Mouse (Mus musculus): ENCODE results near the gene Sub1. TPM values are rescaled to one million over a fixed set of nuclear protein-coding genes. Genes with fewer than 3 reads are reported as not detected.

The Sub1 gene
- polyA plus RNA-seq, 1 experiment from 2014 or later: 502 TPM

DNA sequence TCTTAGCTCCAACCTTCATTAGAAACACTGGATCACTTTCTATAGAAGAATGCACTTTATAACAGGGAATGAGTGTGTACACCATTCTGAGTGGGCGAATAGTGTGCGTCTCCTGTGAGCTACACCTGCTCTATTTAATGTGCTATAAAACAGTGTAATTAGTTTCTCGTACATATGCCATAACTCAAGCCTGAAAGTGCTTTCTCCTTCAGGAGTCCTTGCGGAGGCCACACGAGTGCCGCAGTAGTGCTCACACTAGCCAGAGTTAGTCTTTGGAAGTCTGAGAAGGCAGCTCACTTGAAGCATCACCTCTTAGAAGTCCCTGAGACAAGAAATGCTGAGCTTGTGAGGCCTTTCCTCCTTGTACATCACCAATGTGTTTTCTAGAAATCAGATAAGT is 9.4 kb upstream of the Sub1 start:
- H3K9ac ChIP-seq (ENCODE audit: low read depth, low read length): no peak overlapping the region
- 87% methylated on average over 6 of the region's 6 CpGs for WGBS

DNA sequence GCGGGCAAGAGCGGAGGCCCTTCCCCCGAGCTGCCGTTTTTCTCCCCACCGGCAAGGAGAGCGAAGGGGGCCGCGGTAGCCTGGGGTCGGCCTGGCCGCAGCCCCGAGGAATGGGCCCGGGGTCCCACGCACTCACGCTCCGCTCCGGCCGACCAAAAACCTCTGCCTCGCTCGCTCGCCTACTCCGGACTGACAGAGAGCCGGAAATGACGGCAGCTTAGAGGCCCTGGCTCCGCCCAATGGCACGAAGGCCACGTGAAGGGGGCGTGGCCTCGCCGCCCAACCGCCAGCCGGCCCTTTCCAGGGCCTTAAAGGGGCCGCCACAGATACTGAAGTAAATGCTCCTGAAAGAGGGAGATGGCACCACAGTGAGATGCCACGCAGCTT is 975 bp downstream of the Sub1 start:
- Histone ChIP-seq H3K9ac (ENCODE audit: low read depth, low read length) (peak overlapping the region; percentile 97), H3K4me1 (ENCODE audit: control insufficient read depth, insufficient read depth, low read depth, low read length) (peaks cover 23% of the 10 kb centered on the region), H3K36me3 (ENCODE audit: control insufficient read depth, insufficient read depth, low read length) (peaks cover 3% of the 10 kb centered on the region), H3K27ac (ENCODE audit: low read depth, low read length) (peak overlapping the region; percentile 85), H3K27me3 (replicated peaks; ENCODE audit: control insufficient read depth, insufficient read depth, low read length) (no peaks in the 10 kb centered on the region), H3K9me3 (ENCODE audit: control insufficient read depth, low read length) (no peaks in the 10 kb centered on the region), H3K4me3 (ENCODE audit: low read length) (peak overlapping the region; percentile 99), H3K4me2 (ENCODE audit: low read length) (peak overlapping the region; percentile 75)
- ATAC-seq: peak; percentile 100
- under 1% methylated on average over 28 of the region's 33 CpGs for WGBS

More for the DNA sequence above, 9.4 kb upstream of the Sub1 start:
- no peak for ATAC-seq
- Histone ChIP-seq H3K4me1 (ENCODE audit: control insufficient read depth, insufficient read depth, low read depth, low read length) (no peaks in the 10 kb centered on the region), H3K9me3 (ENCODE audit: control insufficient read depth, low read length) (no peaks in the 10 kb centered on the region), H3K27me3 (replicated peaks; ENCODE audit: control insufficient read depth, insufficient read depth, low read length) (no peaks in the 10 kb centered on the region), H3K36me3 (ENCODE audit: control insufficient read depth, insufficient read depth, low read length) (no peaks in the 10 kb centered on the region), H3K27ac (ENCODE audit: low read depth, low read length) (no peak overlapping the region), H3K4me2 (ENCODE audit: low read length) (no peak overlapping the region), H3K4me3 (ENCODE audit: low read length) (no peak overlapping the region)

DNA sequence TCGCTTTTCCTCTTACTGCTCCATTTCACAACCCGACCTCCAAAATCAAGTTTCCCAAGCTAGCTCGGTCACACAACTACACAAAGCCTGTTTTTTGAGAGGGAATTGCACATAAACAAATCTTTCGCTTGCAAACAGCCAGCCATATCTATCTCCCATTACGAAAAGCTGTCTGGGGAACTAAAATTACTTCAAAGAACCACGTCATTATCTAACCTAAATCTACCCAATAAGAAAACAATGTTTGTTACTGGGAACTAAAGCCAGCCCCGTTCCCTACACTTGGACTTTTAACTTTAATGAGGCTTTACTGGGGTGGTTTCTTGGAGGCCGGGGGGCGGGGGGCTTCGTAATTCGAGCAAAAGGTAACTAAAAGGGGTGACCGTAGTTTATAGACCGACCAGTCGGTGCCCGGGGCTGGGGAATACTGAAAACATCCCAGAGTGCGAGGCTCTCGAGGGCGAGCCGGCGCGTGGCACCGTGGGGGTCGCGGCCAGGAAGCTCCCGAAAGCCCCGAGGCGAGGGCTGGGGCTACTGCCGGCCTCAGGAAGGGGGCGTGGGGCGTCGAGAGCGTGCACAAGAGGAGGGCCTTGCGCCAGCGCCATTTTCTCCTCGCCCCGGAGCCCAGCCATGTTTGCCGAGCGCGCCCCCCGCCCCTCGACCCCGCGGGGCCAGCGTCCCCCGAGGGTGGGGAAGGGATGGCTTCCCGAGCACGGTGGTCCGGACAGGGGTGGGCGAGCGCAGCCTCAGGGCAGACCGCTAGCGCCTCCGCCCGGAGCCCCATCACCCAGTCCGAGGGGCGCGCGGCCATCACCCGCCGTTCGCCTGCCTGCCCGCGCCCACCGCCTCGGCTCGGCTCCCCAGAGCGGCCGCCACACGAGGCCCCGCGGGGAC is 1.6 kb downstream of the Sub1 start:
- Histone ChIP-seq H3K4me3 (ENCODE audit: low read length) (peak overlapping the region; percentile 99), H3K9me3 (ENCODE audit: control insufficient read depth, low read length) (no peaks in the 10 kb centered on the region), H3K4me1 (ENCODE audit: control insufficient read depth, insufficient read depth, low read depth, low read length) (peaks cover 23% of the 10 kb centered on the region), H3K4me2 (ENCODE audit: low read length) (peak overlapping the region; percentile 75), H3K27ac (ENCODE audit: low read depth, low read length) (peak overlapping the region; percentile 85), H3K27me3 (replicated peaks; ENCODE audit: control insufficient read depth, insufficient read depth, low read length) (no peaks in the 10 kb centered on the region), H3K9ac (ENCODE audit: low read depth, low read length) (peak overlapping the region; percentile 97), H3K36me3 (ENCODE audit: control insufficient read depth, insufficient read depth, low read length) (peaks cover 8% of the 10 kb centered on the region)
- ATAC-seq: peak; percentile 79
- WGBS: under 1% methylated on average over 52 of the region's 71 CpGs

DNA sequence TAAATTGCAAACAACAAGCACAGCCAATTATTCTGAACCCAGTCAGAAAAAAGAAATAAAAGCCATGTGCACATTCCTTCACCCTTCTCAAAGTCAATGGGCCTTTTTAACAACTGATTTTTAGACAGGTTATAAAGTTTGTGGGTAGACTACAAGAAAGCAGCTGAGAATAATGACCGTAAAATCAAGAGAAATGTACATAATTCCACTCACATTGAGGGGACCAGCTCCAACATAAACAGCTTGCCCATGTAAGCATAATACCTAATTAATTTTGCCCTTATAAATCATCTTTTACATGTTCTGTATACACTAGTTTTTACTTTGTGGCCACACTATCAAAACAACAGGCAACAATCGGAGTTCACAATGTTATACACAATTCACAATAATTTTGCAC is 2.8 kb downstream of the Sub1 start:
- Histone ChIP-seq H3K9ac (ENCODE audit: low read depth, low read length) (no peak overlapping the region), H3K27me3 (replicated peaks; ENCODE audit: control insufficient read depth, insufficient read depth, low read length) (no peaks in the 10 kb centered on the region), H3K9me3 (ENCODE audit: control insufficient read depth, low read length) (no peaks in the 10 kb centered on the region), H3K4me1 (ENCODE audit: control insufficient read depth, insufficient read depth, low read depth, low read length) (peaks cover 23% of the 10 kb centered on the region), H3K4me2 (ENCODE audit: low read length) (peak overlapping the region; percentile 75), H3K4me3 (ENCODE audit: low read length) (no peak overlapping the region; the same call in 1 of the 2 replicates), H3K36me3 (ENCODE audit: control insufficient read depth, insufficient read depth, low read length) (peaks cover 13% of the 10 kb centered on the region), H3K27ac (ENCODE audit: low read depth, low read length) (no peak overlapping the region)
- no peak for ATAC-seq
- WGBS: 79% methylated on average over 2 of the region's 2 CpGs

DNA sequence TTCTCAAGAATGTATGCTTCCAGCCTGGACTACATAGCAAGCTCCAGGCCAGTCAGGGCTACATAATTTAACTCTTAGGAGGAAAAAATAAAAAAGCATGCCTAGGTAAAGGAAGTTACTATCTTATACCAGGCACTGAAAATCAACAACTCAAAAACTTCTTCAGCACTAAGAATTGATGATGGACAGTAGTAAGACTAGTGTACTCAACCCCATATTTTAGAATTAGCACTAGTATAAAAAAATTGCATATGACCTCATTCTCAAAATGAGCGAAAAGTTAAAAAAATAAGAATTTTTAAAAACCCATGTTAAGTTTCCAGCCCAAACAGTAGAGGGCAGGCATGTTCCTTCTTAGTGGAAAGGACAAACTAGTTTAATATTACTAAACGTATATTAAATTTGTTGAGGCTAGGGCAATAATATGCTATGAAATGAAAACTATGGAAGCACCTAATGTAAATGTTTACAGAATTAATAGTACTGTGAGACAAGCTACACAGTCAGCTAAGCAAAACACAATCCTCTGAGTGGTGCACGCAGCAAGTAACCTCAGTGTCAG is 5.2 kb downstream of the Sub1 start:
- 75% methylated on average over 3 of the region's 3 CpGs for WGBS
- no peak for ATAC-seq
- Histone ChIP-seq H3K27me3 (replicated peaks; ENCODE audit: control insufficient read depth, insufficient read depth, low read length) (no peaks in the 10 kb centered on the region), H3K27ac (ENCODE audit: low read depth, low read length) (no peak overlapping the region), H3K4me1 (ENCODE audit: control insufficient read depth, insufficient read depth, low read depth, low read length) (peaks cover 23% of the 10 kb centered on the region), H3K4me3 (ENCODE audit: low read length) (no peak overlapping the region), H3K4me2 (ENCODE audit: low read length) (no peak overlapping the region), H3K36me3 (ENCODE audit: control insufficient read depth, insufficient read depth, low read length) (peaks cover 20% of the 10 kb centered on the region), H3K9ac (ENCODE audit: low read depth, low read length) (no peak overlapping the region), H3K9me3 (ENCODE audit: control insufficient read depth, low read length) (no peaks in the 10 kb centered on the region)

DNA sequence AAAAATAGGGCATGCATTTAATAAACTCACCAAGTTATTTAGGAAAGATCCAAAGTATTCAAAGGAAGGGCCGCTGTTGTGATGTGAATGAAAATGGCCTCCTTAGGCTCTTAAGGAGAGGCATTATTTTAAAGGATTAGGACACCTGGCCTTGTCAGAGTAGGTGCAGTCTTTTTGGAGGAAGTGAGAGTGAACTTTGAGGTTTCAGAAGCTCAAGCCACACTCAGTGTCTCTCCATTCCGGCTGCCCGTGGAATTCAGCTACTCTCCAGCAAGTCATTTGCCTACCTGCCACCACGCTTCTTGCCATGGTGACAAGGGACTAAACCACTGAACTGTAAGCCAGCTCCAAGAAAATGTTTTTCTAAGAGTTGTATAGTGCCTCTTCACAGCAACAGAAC is 8.2 kb downstream of the Sub1 start:
- Histone ChIP-seq H3K27ac (ENCODE audit: low read depth, low read length) (no peak overlapping the region), H3K9ac (ENCODE audit: low read depth, low read length) (no peak overlapping the region), H3K27me3 (replicated peaks; ENCODE audit: control insufficient read depth, insufficient read depth, low read length) (no peaks in the 10 kb centered on the region), H3K4me2 (ENCODE audit: low read length) (no peak overlapping the region), H3K9me3 (ENCODE audit: control insufficient read depth, low read length) (no peaks in the 10 kb centered on the region), H3K4me1 (ENCODE audit: control insufficient read depth, insufficient read depth, low read depth, low read length) (peaks cover 6% of the 10 kb centered on the region), H3K4me3 (ENCODE audit: low read length) (no peak overlapping the region), H3K36me3 (ENCODE audit: control insufficient read depth, insufficient read depth, low read length) (peaks cover 35% of the 10 kb centered on the region)
- WGBS: 91% methylated on average over 4 of the region's 4 CpGs
- ATAC-seq: no peak

DNA sequence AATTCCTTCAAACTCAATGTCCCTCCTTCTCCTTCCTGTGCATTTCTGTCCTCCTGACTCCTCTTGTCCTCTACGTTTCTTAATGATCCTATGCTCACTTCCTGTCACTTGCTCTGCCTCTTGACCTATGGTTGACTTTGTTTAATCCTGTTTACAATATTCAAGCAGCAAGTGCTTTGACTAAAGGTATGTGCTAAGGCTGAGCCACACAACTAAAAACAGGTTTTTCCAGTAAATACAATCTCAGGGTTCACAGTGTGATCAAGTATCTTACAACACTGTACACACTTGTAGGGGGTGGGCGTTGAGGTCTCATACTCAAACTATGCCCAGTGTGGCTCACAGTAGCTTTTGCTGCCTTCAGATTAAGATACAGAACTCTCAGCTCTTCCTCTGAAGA is 8.9 kb downstream of the Sub1 start:
- no peaks in the 10 kb centered on the region for H3K9me3 ChIP-seq (ENCODE audit: control insufficient read depth, low read length)
- H3K27ac ChIP-seq (ENCODE audit: low read depth, low read length): no peak overlapping the region
- H3K4me2 ChIP-seq (ENCODE audit: low read length): no peak overlapping the region
- WGBS: 84% methylated on average over 2 of the region's 2 CpGs
- peaks cover 36% of the 10 kb centered on the region for H3K36me3 ChIP-seq (ENCODE audit: control insufficient read depth, insufficient read depth, low read length)
- no peak overlapping the region for H3K9ac ChIP-seq (ENCODE audit: low read depth, low read length)
- no peak overlapping the region for H3K4me3 ChIP-seq (ENCODE audit: low read length)
- no peak for ATAC-seq
- no peaks in the 10 kb centered on the region for H3K4me1 ChIP-seq (ENCODE audit: control insufficient read depth, insufficient read depth, low read depth, low read length)
- no peaks in the 10 kb centered on the region for H3K27me3 ChIP-seq (replicated peaks; ENCODE audit: control insufficient read depth, insufficient read depth, low read length)

DNA sequence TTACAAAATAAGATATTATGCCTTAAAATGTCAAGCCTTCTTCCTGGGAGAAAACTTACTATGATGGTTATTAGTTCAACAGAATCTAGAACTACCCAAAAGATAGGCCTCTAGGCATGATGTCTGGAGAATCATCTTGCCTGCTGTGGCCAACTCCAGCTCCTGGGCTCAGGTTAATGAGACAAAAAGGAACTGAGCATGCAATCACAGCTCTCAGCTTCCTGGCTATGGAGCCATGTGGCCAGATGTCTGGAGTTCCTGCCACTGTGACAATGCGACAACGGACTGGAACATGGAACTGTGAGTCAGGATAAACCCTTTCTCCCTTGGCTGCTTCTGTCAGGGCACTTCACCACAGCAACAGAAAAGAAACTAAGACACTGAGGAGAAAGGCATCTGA is 14.8 kb downstream of the Sub1 start:
- H3K36me3 ChIP-seq (ENCODE audit: control insufficient read depth, insufficient read depth, low read length): peaks cover 27% of the 10 kb centered on the region
- no peak overlapping the region for H3K9ac ChIP-seq (ENCODE audit: low read depth, low read length)
- H3K27me3 ChIP-seq (replicated peaks; ENCODE audit: control insufficient read depth, insufficient read depth, low read length): no peaks in the 10 kb centered on the region
- H3K4me2 ChIP-seq (ENCODE audit: low read length): no peak overlapping the region
- no peak overlapping the region for H3K4me3 ChIP-seq (ENCODE audit: low read length)
- 77% methylated on average over 2 of the region's 2 CpGs for WGBS
- no peak for ATAC-seq
- H3K27ac ChIP-seq (ENCODE audit: low read depth, low read length): no peak overlapping the region
- no peaks in the 10 kb centered on the region for H3K9me3 ChIP-seq (ENCODE audit: control insufficient read depth, low read length)
- no peaks in the 10 kb centered on the region for H3K4me1 ChIP-seq (ENCODE audit: control insufficient read depth, insufficient read depth, low read depth, low read length)

DNA sequence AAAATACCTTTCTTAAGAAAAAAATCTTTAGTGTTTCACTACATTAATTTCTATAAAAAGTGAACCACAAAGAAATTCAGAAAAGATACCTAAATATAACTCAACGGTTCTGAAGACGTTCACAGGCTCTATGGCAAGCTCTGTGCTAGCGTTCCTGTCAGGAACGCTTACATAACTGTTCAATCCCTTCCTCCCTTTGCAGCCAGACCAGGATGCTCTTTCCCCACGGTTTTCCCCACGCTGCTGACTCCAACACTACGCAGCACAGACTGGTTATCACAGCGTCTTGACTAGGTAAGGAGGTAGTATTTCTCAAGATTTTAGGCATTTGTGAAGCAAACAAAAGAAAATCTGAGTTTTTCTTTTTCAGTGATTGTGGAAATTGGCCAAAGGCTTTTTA is 15.3 kb downstream of the Sub1 start:
- H3K4me3 ChIP-seq (ENCODE audit: low read length): no peak overlapping the region
- H3K9me3 ChIP-seq (ENCODE audit: control insufficient read depth, low read length): no peaks in the 10 kb centered on the region
- no peaks in the 10 kb centered on the region for H3K4me1 ChIP-seq (ENCODE audit: control insufficient read depth, insufficient read depth, low read depth, low read length)
- no peak for ATAC-seq
- H3K36me3 ChIP-seq (ENCODE audit: control insufficient read depth, insufficient read depth, low read length): peaks cover 25% of the 10 kb centered on the region
- no peak overlapping the region for H3K27ac ChIP-seq (ENCODE audit: low read depth, low read length)
- no peak overlapping the region for H3K4me2 ChIP-seq (ENCODE audit: low read length)
- H3K9ac ChIP-seq (ENCODE audit: low read depth, low read length): no peak overlapping the region
- WGBS: 93% methylated on average over 8 of the region's 8 CpGs
- H3K27me3 ChIP-seq (replicated peaks; ENCODE audit: control insufficient read depth, insufficient read depth, low read length): no peaks in the 10 kb centered on the region
